Comparison of ENCODE assay signal across 9 mouse cellular contexts in genomic region chr10:53509158-53509773, GRCm38 (mm10).
DNase-seq lines count a peak whose midpoint lies in the region; ATAC-seq and TF ChIP-seq lines count a peak whose summit lies in the region.
"Had no signal": no experiment of that assay in that cellular context is flagged by ENCODE, and none has a peak within 500 bp of the region (broad histone marks: within the 10 kb centered on the region; RNA-seq: fewer than 3 reads in every experiment).

No protein-coding gene starts in this region.

- TF ChIP-seq CTCF in cortical plate, adult 2 months (IDR thresholded peaks at IDR 0.05; ENCODE audit: extremely low read depth, insufficient read depth, low read length), result peak; percentile 70
- TF ChIP-seq CTCF in intestine, postnatal 0 days (IDR thresholded peaks at IDR 0.05; ENCODE audit: low read depth), result peak; percentile 84

- no peaks in the 10 kb centered on the region for H3K27me3 ChIP-seq in intestine, postnatal 0 days (replicated peaks; ENCODE audit: control insufficient read depth, insufficient read depth, low read length)
- no peaks in the 10 kb centered on the region for H3K27me3 ChIP-seq in midbrain, embryonic 16.5 days (ENCODE audit: control insufficient read depth, insufficient read depth, low read depth, low read length)

- ATAC-seq in intestine, postnatal 0 days, result no peak
- peak; percentile 74 for ATAC-seq in midbrain, embryonic 16.5 days

- peak; percentile 49 for DNase-seq in A20 (ENCODE audit: low read depth, low spot score)
- DNase-seq in R1 (ENCODE audit: low read depth, low spot score), result peak; percentile 52
- peak; percentile 50 for DNase-seq in gastrocnemius, postnatal 25 days
- peak; percentile 53 to 57 for DNase-seq in left cerebral cortex, postnatal 10 days (ENCODE audit: extremely low spot score in 1 of 2, low spot score in 2 of 2)
- DNase-seq in telencephalon, adult 2 months (ENCODE audit: low read depth, low spot score), result peak; percentile 58

- intact Hi-C loops in left cerebral cortex, postnatal 10 days (cut with DNase I), result loop anchor here (2.0 to 10.0 kb wide), 2 partner anchors 134 to 162 kb away; partner anchors contain the start of gene Cep85l

- H3K4me3 ChIP-seq in cortical plate, adult 2 months (ENCODE audit: insufficient read depth, low read length), result no peak overlapping the region
- H3K4me3 ChIP-seq in intestine, postnatal 0 days (ENCODE audit: low read depth, low read length), result no peak overlapping the region
- no peak overlapping the region for H3K4me3 ChIP-seq in midbrain, embryonic 16.5 days (ENCODE audit: low read depth, low read length)
- H3K4me3 ChIP-seq: erythroblast, embryonic 14.5 days had no signal

- H3K27ac ChIP-seq in cortical plate, adult 2 months (ENCODE audit: insufficient read depth, low read length), result no peak overlapping the region
- no peak overlapping the region for H3K27ac ChIP-seq in intestine, postnatal 0 days (ENCODE audit: low read depth, low read length)
- H3K27ac ChIP-seq in midbrain, embryonic 16.5 days (ENCODE audit: low read length), result no peak overlapping the region

- no peaks in the 10 kb centered on the region for H3K4me1 ChIP-seq in cortical plate, adult 2 months (ENCODE audit: control insufficient read depth, insufficient read depth, low read length)
- H3K4me1 ChIP-seq in intestine, postnatal 0 days (replicated peaks; ENCODE audit: control insufficient read depth, insufficient read depth, low read length), result no peaks in the 10 kb centered on the region
- H3K4me1 ChIP-seq in midbrain, embryonic 16.5 days (ENCODE audit: control insufficient read depth, insufficient read depth, low read length), result no peaks in the 10 kb centered on the region

- no peaks in the 10 kb centered on the region for H3K9me3 ChIP-seq in intestine, postnatal 0 days (ENCODE audit: control insufficient read depth)
- H3K9me3 ChIP-seq in midbrain, embryonic 16.5 days (replicated peaks; ENCODE audit: control insufficient read depth, low read length, poor library complexity, severe bottlenecking), result no peaks in the 10 kb centered on the region

- H3K36me3 ChIP-seq in intestine, postnatal 0 days (ENCODE audit: control insufficient read depth, insufficient read depth), result no peaks in the 10 kb centered on the region
- H3K36me3 ChIP-seq in midbrain, embryonic 16.5 days (ENCODE audit: control insufficient read depth, insufficient read depth, low read length), result no peaks in the 10 kb centered on the region

- no peak overlapping the region for H3K4me2 ChIP-seq in intestine, postnatal 0 days (replicated peaks; ENCODE audit: low read depth)
- H3K4me2 ChIP-seq in midbrain, embryonic 16.5 days (ENCODE audit: low read length), result peak overlapping the region; percentile 14; the same call in 1 of the 2 replicates

- no peak overlapping the region for H3K9ac ChIP-seq in intestine, postnatal 0 days (ENCODE audit: low read depth, low read length)
- H3K9ac ChIP-seq in midbrain, embryonic 16.5 days (ENCODE audit: low read depth, low read length), result 0 out of 2 replicates have a peak overlapping the region, but pooled peaks have one; percentile 14

- WGBS in intestine, postnatal 0 days, result 27% methylated on average over 6 of the region's 6 CpGs
- WGBS in midbrain, embryonic 16.5 days, result 28% methylated on average over 6 of the region's 6 CpGs

- no peak for TF ChIP-seq POLR2A in cortical plate, adult 2 months (IDR thresholded peaks at IDR 0.05; ENCODE audit: extremely low read depth, insufficient read depth, low read length)
